Mouse (Mus musculus) forelimb bud, embryonic 11.5 days (tissue): Measurements from ENCODE around the gene Agbl4.
A peak's percentile ranks its signal among the peaks of the same experiment; 100 is the strongest.

Experiments
- DNase-seq: peaks from one replicate; pipeline ENCODE4 v3.0.0-alpha.2; 2012; ENCODE audit warnings: low read depth, low spot score

Agbl4 gene

GRCm38 (mm10) chr4:111280936-111281335, 883.5 kb downstream of the Agbl4 start:
- no peak for DNase-seq

- DNase-seq: no peak
Measured at GRCm38 (mm10) chr4:111281836-111282235, 884.4 kb downstream of the Agbl4 start.

- DNase-seq: no peak
Measured at GRCm38 (mm10) chr4:111284625-111285024, 887.2 kb downstream of the Agbl4 start.

- DNase-seq: no peak
Measured at GRCm38 (mm10) chr4:111294528-111295241, 897.2 kb downstream of the Agbl4 start.

GRCm38 (mm10) chr4:111306518-111306917, 909.1 kb downstream of the Agbl4 start:
- no peak for DNase-seq

- DNase-seq: no peak
Measured at GRCm38 (mm10) chr4:111307166-111307565, 909.7 kb downstream of the Agbl4 start.

GRCm38 (mm10) chr4:111307633-111308032, 910.2 kb downstream of the Agbl4 start:
- no peak for DNase-seq

- DNase-seq: no peak
Measured at GRCm38 (mm10) chr4:111308572-111309288, 911.3 kb downstream of the Agbl4 start.

- no peak for DNase-seq
Measured at GRCm38 (mm10) chr4:111327094-111327493, 929.6 kb downstream of the Agbl4 start.

GRCm38 (mm10) chr4:111327760-111328373, 930.4 kb downstream of the Agbl4 start:
- DNase-seq: peak; percentile 29

GRCm38 (mm10) chr4:111329501-111329900, 932.0 kb downstream of the Agbl4 start:
- no peak for DNase-seq

- DNase-seq: no peak
Measured at GRCm38 (mm10) chr4:111332864-111333263, 935.4 kb downstream of the Agbl4 start.

- peak; percentile 31 for DNase-seq
Measured at GRCm38 (mm10) chr4:111349965-111350364, 952.5 kb downstream of the Agbl4 start.

- no peak for DNase-seq
Measured at GRCm38 (mm10) chr4:111350615-111351525, 953.4 kb downstream of the Agbl4 start.

GRCm38 (mm10) chr4:111356584-111357115, 959.2 kb downstream of the Agbl4 start:
- DNase-seq: peak; percentile 51

- DNase-seq: peak; percentile 73
Measured at GRCm38 (mm10) chr4:111357176-111357575, 959.7 kb downstream of the Agbl4 start.

- no peak for DNase-seq
Measured at GRCm38 (mm10) chr4:111364199-111364598, 966.7 kb downstream of the Agbl4 start.

- DNase-seq: no peak
Measured at GRCm38 (mm10) chr4:111367771-111368170, 970.3 kb downstream of the Agbl4 start.

- DNase-seq: no peak
Measured at GRCm38 (mm10) chr4:111377159-111377558, 979.7 kb downstream of the Agbl4 start.

- no peak for DNase-seq
Measured at GRCm38 (mm10) chr4:111378071-111378470, 980.6 kb downstream of the Agbl4 start.

- DNase-seq: no peak
Measured at GRCm38 (mm10) chr4:111383101-111383500, 985.6 kb downstream of the Agbl4 start.
